Mouse (Mus musculus): ENCODE measurements around the gene Mme. TPM values are rescaled to one million over a fixed set of nuclear protein-coding genes. Genes with fewer than 3 reads are reported as not detected.

Mme gene
- total RNA-seq, 2 experiments from 2014 or later: 9.3 to 11.5 TPM

GRCm38 (mm10) chr3:63344998-63345397 is 103.7 kb downstream of the Mme start:
- no peak for DNase-seq (ENCODE audit: extremely low spot score in 1 of 2, low spot score in 2 of 2)
- intact Hi-C loops (cut with DNase I): no loop called here

- intact Hi-C loops (cut with DNase I): no loop called here
- no peak for DNase-seq (ENCODE audit: extremely low spot score in 1 of 2, low spot score in 2 of 2)
Measured at GRCm38 (mm10) chr3:63348893-63349426, 107.6 kb downstream of the Mme start.

- intact Hi-C loops (cut with DNase I): no loop called here
- DNase-seq (ENCODE audit: extremely low spot score in 1 of 2, low spot score in 2 of 2): no peak
Measured at GRCm38 (mm10) chr3:63350242-63350641, 108.9 kb downstream of the Mme start.

- intact Hi-C loops (cut with DNase I): no loop called here
- DNase-seq (ENCODE audit: extremely low spot score in 1 of 2, low spot score in 2 of 2): no peak
Measured at GRCm38 (mm10) chr3:63350704-63351103, 109.4 kb downstream of the Mme start.

- DNase-seq (ENCODE audit: extremely low spot score in 1 of 2, low spot score in 2 of 2): no peak
- intact Hi-C loops (cut with DNase I): no loop called here
Measured at GRCm38 (mm10) chr3:63351680-63352260, 110.4 kb downstream of the Mme start.

GRCm38 (mm10) chr3:63359512-63359911 is 118.2 kb downstream of the Mme start:
- intact Hi-C loops (cut with DNase I): no loop called here
- no peak for DNase-seq (ENCODE audit: extremely low spot score in 1 of 2, low spot score in 2 of 2)

GRCm38 (mm10) chr3:63384989-63385388 is 143.7 kb downstream of the Mme start:
- no peak for DNase-seq (ENCODE audit: extremely low spot score in 1 of 2, low spot score in 2 of 2)
- intact Hi-C loops (cut with DNase I): no loop called here

GRCm38 (mm10) chr3:63390774-63391173 is 149.4 kb downstream of the Mme start:
- DNase-seq (ENCODE audit: extremely low spot score in 1 of 2, low spot score in 2 of 2): no peak
- intact Hi-C loops (cut with DNase I): no loop called here

- intact Hi-C loops (cut with DNase I): no loop called here
- no peak for DNase-seq (ENCODE audit: extremely low spot score in 1 of 2, low spot score in 2 of 2)
Measured at GRCm38 (mm10) chr3:63391348-63391747, 150.0 kb downstream of the Mme start.

- no peak for DNase-seq (ENCODE audit: extremely low spot score in 1 of 2, low spot score in 2 of 2)
- intact Hi-C loops (cut with DNase I): no loop called here
Measured at GRCm38 (mm10) chr3:63394424-63394941, 153.1 kb downstream of the Mme start.

GRCm38 (mm10) chr3:63398171-63398570 is 156.8 kb downstream of the Mme start:
- intact Hi-C loops (cut with DNase I): no loop called here
- DNase-seq (ENCODE audit: extremely low spot score in 1 of 2, low spot score in 2 of 2): no peak

- intact Hi-C loops (cut with DNase I): no loop called here
- no peak for DNase-seq (ENCODE audit: extremely low spot score in 1 of 2, low spot score in 2 of 2)
Measured at GRCm38 (mm10) chr3:63406438-63406837, 165.1 kb downstream of the Mme start.

- no peak for DNase-seq (ENCODE audit: extremely low spot score in 1 of 2, low spot score in 2 of 2)
- intact Hi-C loops (cut with DNase I): no loop called here
Measured at GRCm38 (mm10) chr3:63411006-63411405, 169.7 kb downstream of the Mme start.

- intact Hi-C loops (cut with DNase I): no loop called here
Measured at GRCm38 (mm10) chr3:63412220-63412937, 171.0 kb downstream of the Mme start.

GRCm38 (mm10) chr3:63413046-63413911 is 171.9 kb downstream of the Mme start:
- intact Hi-C loops (cut with DNase I): no loop called here
- no peak for DNase-seq (ENCODE audit: extremely low spot score in 1 of 2, low spot score in 2 of 2)

More at GRCm38 (mm10) chr3:63412220-63412937, 171.0 kb downstream of the Mme start:
- no peak for DNase-seq (ENCODE audit: extremely low spot score in 1 of 2, low spot score in 2 of 2)

GRCm38 (mm10) chr3:63417284-63417683 is 175.9 kb downstream of the Mme start:
- intact Hi-C loops (cut with DNase I): no loop called here

GRCm38 (mm10) chr3:63417758-63418157 is 176.4 kb downstream of the Mme start:
- intact Hi-C loops (cut with DNase I): no loop called here

More at GRCm38 (mm10) chr3:63417284-63417683, 175.9 kb downstream of the Mme start:
- DNase-seq (ENCODE audit: extremely low spot score in 1 of 2, low spot score in 2 of 2): no peak

GRCm38 (mm10) chr3:63423552-63423951 is 182.2 kb downstream of the Mme start:
- no peak for DNase-seq (ENCODE audit: extremely low spot score in 1 of 2, low spot score in 2 of 2)
- intact Hi-C loops (cut with DNase I): no loop called here

More at GRCm38 (mm10) chr3:63417758-63418157, 176.4 kb downstream of the Mme start:
- no peak for DNase-seq (ENCODE audit: extremely low spot score in 1 of 2, low spot score in 2 of 2)
